Mouse (Mus musculus) adrenal gland, postnatal 14 days (tissue): ENCODE measurements around the gene Tmem267. TPM values are rescaled to one million over a fixed set of nuclear protein-coding genes. Genes with fewer than 3 reads are reported as not detected.

Experiments
- total RNA-seq: library from RNA; stranded (reverse); gene quantifications from 2 replicates; pipeline ENCODE4 v1.2.3, GENCODE M21; 2021

Gene Tmem267
- total RNA-seq, 1 experiment from 2014 or later = 12.0 TPM

Other genes with a start within 250 kb of the Tmem267 start
- 106 and 119 TPM in 2 replicates for gene Paip1, start 59.4 kb upstream of the Tmem267 start, total RNA-seq
- 18.7 and 22.9 TPM in 2 replicates for gene 4833420G17Rik, start 25.3 kb upstream of the Tmem267 start, total RNA-seq
- 1.2 and 1.4 TPM in 2 replicates for gene 3110070M22Rik, start 344 bp downstream of the Tmem267 start, total RNA-seq
- gene Ccl28, start 135.8 kb downstream of the Tmem267 start, total RNA-seq = 0.34 and 0.78 TPM in 2 replicates
- gene Hmgcs1, start 202.3 kb downstream of the Tmem267 start, total RNA-seq = 221 and 312 TPM in 2 replicates